Comparison of ENCODE assay signal across 13 mouse cellular contexts in genomic region chr9:16344902-16345855, GRCm38 (mm10).
DNase-seq lines count a peak whose midpoint lies in the region; ATAC-seq and TF ChIP-seq lines count a peak whose summit lies in the region.
"Had no signal": no experiment of that assay in that cellular context is flagged by ENCODE, and none has a peak within 500 bp of the region (broad histone marks: within the 10 kb centered on the region; RNA-seq: fewer than 3 reads in every experiment).

No protein-coding gene starts in this region.

- no peak overlapping the region for H3K27ac ChIP-seq in midbrain, postnatal 0 days (ENCODE audit: low read depth, low read length)

- WGBS in midbrain, postnatal 0 days = 67% methylated on average over 11 of the region's 11 CpGs

- 0 out of 2 replicates have a peak overlapping the region, but pooled peaks have one; percentile 19 for H3K9ac ChIP-seq in midbrain, postnatal 0 days (replicated peaks; ENCODE audit: low read length, poor library complexity, severe bottlenecking)
- H3K9ac ChIP-seq: liver, postnatal 0 days had no signal

- TF ChIP-seq CTCF in midbrain, postnatal 0 days (IDR thresholded peaks at IDR 0.05) = no peak

- no peaks in the 10 kb centered on the region for H3K27me3 ChIP-seq in midbrain, postnatal 0 days (ENCODE audit: insufficient read depth, low read length)

- H3K4me3 ChIP-seq in midbrain, postnatal 0 days (ENCODE audit: low read depth, low read length) = no peak overlapping the region
- H3K4me3 ChIP-seq: myocyte had no signal

- peak; percentile 91 for ATAC-seq in frontal cortex, adult (ENCODE audit: low TSS enrichment)
- peak; percentile 50; the same call in 1 of the 2 replicates for ATAC-seq in midbrain, postnatal 0 days (ENCODE audit: low FRiP score)
- ATAC-seq: liver, postnatal 0 days had no signal

- peak; percentile 31 for DNase-seq in embryo, embryonic 10 days (ENCODE audit: low spot score)
- no peak for DNase-seq in embryo, embryonic 11 days
- DNase-seq in layer of hippocampus, postnatal 10 days (ENCODE audit: low spot score in 2 of 2) = peak; percentile 33 to 35
- peak; percentile 80 for DNase-seq in midbrain, postnatal 0 days (ENCODE audit: low spot score)
- DNase-seq in urinary bladder, postnatal 25 days (ENCODE audit: low spot score) = no peak
- DNase-seq in urinary bladder, adult 18-20 months (ENCODE audit: low spot score in 2 of 2) = no peak
- DNase-seq in heart, adult 8-10 months (ENCODE audit: low spot score) = no peak
- DNase-seq: adrenal gland, postnatal 36 days; gastrocnemius, postnatal 10 days; heart, postnatal 36 days; liver, postnatal 0 days had no signal

- H3K4me1 ChIP-seq in midbrain, postnatal 0 days (ENCODE audit: insufficient read depth, low read length) = peaks cover 2% of the 10 kb centered on the region; the same call in 1 of the 2 replicates

- H3K36me3 ChIP-seq in midbrain, postnatal 0 days (ENCODE audit: insufficient read depth, low read length) = no peaks in the 10 kb centered on the region

- no peak overlapping the region for H3K4me2 ChIP-seq in midbrain, postnatal 0 days (ENCODE audit: low read depth, low read length, poor library complexity, severe bottlenecking)

- no peaks in the 10 kb centered on the region for H3K9me3 ChIP-seq in midbrain, postnatal 0 days (ENCODE audit: low read length)

Comparison
In these comparisons a context has a peak if more than half of its experiments do, and no peak if none do; other contexts are left out.
1. DNase-seq: peak in embryo, embryonic 10 days (single experiment), layer of hippocampus, postnatal 10 days (2 of 2) and midbrain, postnatal 0 days (single experiment); none in embryo, embryonic 11 days (single experiment), urinary bladder, postnatal 25 days (single experiment), urinary bladder, adult 18-20 months (0 of 2) and heart, adult 8-10 months (single experiment).